9 mouse cellular contexts compared by ENCODE assay signal in genomic region chr6:72232870-72233269, GRCm38 (mm10). TPM values are rescaled to one million over a fixed set of nuclear protein-coding genes. Genes with fewer than 3 reads are reported as not detected.
DNase-seq lines count a peak whose midpoint lies in the region; ATAC-seq and TF ChIP-seq lines count a peak whose summit lies in the region.
"Had no signal": no experiment of that assay in that cellular context is flagged by ENCODE, and none has a peak within 500 bp of the region (broad histone marks: within the 10 kb centered on the region; RNA-seq: fewer than 3 reads in every experiment).

No protein-coding gene starts in this region.

- intact Hi-C loops in heart, postnatal 36 days (cut with DNase I) = loop anchor here (1.0 kb wide), 1 partner anchor 14 kb away; no protein-coding TSS in a partner anchor

- 68% methylated on average over 5 of the region's 5 CpGs for WGBS in heart, postnatal 0 days
- 49% methylated on average over 5 of the region's 5 CpGs for WGBS in forebrain, embryonic 13.5 days
- WGBS in liver, embryonic 11.5 days = 43% methylated on average over 5 of the region's 5 CpGs

- no peak for DNase-seq in heart, postnatal 0 days (ENCODE audit: low spot score)
- DNase-seq in heart, postnatal 36 days = no peak
- no peak for DNase-seq in liver, embryonic 11.5 days (ENCODE audit: low spot score)
- no peak for DNase-seq in ovary, postnatal 10 days (ENCODE audit: low spot score)
- no peak for DNase-seq in c-Kit-positive CD71-positive TER-119-positive erythroid progenitor cells, embryonic 14.5 days (ENCODE audit: low spot score)
- DNase-seq in B cell, adult 2 months = no peak

- no peak overlapping the region for H3K9ac ChIP-seq in heart, postnatal 0 days (replicated peaks; ENCODE audit: low read depth, low read length)
- H3K9ac ChIP-seq in forebrain, embryonic 13.5 days = no peak overlapping the region
- H3K9ac ChIP-seq in liver, embryonic 11.5 days (ENCODE audit: low read depth, low read length) = no peak overlapping the region

- H3K27me3 ChIP-seq in heart, postnatal 0 days (ENCODE audit: control insufficient read depth, insufficient read depth, low read length) = no peaks in the 10 kb centered on the region
- H3K27me3 ChIP-seq in forebrain, embryonic 13.5 days = peaks cover 48% of the 10 kb centered on the region
- peaks cover 83% of the 10 kb centered on the region for H3K27me3 ChIP-seq in liver, embryonic 11.5 days (replicated peaks; ENCODE audit: control insufficient read depth, insufficient read depth, low read length)

- no peak for TF ChIP-seq CTCF in heart, postnatal 0 days (IDR thresholded peaks at IDR 0.05; ENCODE audit: low read depth)

- H3K9me3 ChIP-seq in heart, postnatal 0 days (replicated peaks; ENCODE audit: control insufficient read depth, low read length) = no peaks in the 10 kb centered on the region
- no peaks in the 10 kb centered on the region for H3K9me3 ChIP-seq in forebrain, embryonic 13.5 days (replicated peaks)
- H3K9me3 ChIP-seq in liver, embryonic 11.5 days (ENCODE audit: control insufficient read depth, low read length) = no peaks in the 10 kb centered on the region

- H3K27ac ChIP-seq in heart, postnatal 0 days (ENCODE audit: low read depth) = no peak overlapping the region
- no peak overlapping the region for H3K27ac ChIP-seq in brown adipose tissue, adult 24 weeks (replicated peaks; ENCODE audit: low read depth, low read length)
- no peak overlapping the region for H3K27ac ChIP-seq in forebrain, embryonic 13.5 days
- no peak overlapping the region for H3K27ac ChIP-seq in liver, embryonic 11.5 days (ENCODE audit: low read depth, low read length)

- ATAC-seq in heart, postnatal 0 days (ENCODE audit: insufficient read depth, low read depth) = no peak
- ATAC-seq in forebrain, embryonic 13.5 days = no peak
- no peak for ATAC-seq in liver, embryonic 11.5 days (replicated peaks; ENCODE audit: low FRiP score)

- peaks cover 15% of the 10 kb centered on the region for H3K4me1 ChIP-seq in heart, postnatal 0 days (ENCODE audit: control insufficient read depth, insufficient read depth)
- H3K4me1 ChIP-seq in brown adipose tissue, adult 24 weeks (ENCODE audit: control insufficient read depth, insufficient read depth, insufficient read length, low read length) = peaks cover 13% of the 10 kb centered on the region
- peaks cover 53% of the 10 kb centered on the region for H3K4me1 ChIP-seq in forebrain, embryonic 13.5 days
- 0 out of 2 replicates have a peak, but pooled peaks cover 2% of the 10 kb centered on the region for H3K4me1 ChIP-seq in liver, embryonic 11.5 days (replicated peaks; ENCODE audit: control insufficient read depth, insufficient read depth, low read length)

- H3K36me3 ChIP-seq in heart, postnatal 0 days (replicated peaks; ENCODE audit: control insufficient read depth, insufficient read depth, low read length) = no peaks in the 10 kb centered on the region; the same call in 1 of the 2 replicates
- H3K36me3 ChIP-seq in forebrain, embryonic 13.5 days (ENCODE audit: poor library complexity, severe bottlenecking) = no peaks in the 10 kb centered on the region
- H3K36me3 ChIP-seq in liver, embryonic 11.5 days (ENCODE audit: control insufficient read depth, insufficient read depth, low read length) = no peaks in the 10 kb centered on the region

- H3K4me3 ChIP-seq in heart, postnatal 0 days (ENCODE audit: low read depth, low read length) = peak overlapping the region; percentile 68
- H3K4me3 ChIP-seq in brown adipose tissue, adult 24 weeks (ENCODE audit: insufficient read depth, low read depth, low read length) = peak overlapping the region; percentile 59
- H3K4me3 ChIP-seq in forebrain, embryonic 13.5 days = peak overlapping the region; percentile 60; the same call in 1 of the 2 replicates
- H3K4me3 ChIP-seq in liver, embryonic 11.5 days (ENCODE audit: low read depth, low read length) = no peak overlapping the region

- peak overlapping the region; percentile 95 for H3K4me2 ChIP-seq in heart, postnatal 0 days (ENCODE audit: low read depth, low read length)
- H3K4me2 ChIP-seq in forebrain, embryonic 13.5 days = peak overlapping the region; percentile 100
- H3K4me2 ChIP-seq in liver, embryonic 11.5 days = peak overlapping the region; percentile 83

- no peak for TF ChIP-seq EP300 in heart, postnatal 0 days (IDR thresholded peaks at IDR 0.05; ENCODE audit: low read depth)

RNA-seq across cellular contexts. Expression of gene Atoh8, which starts 2.5 kb away (rescaled TPM):
- total RNA-seq in heart, postnatal 0 days (2014; rRNA removed; ENCODE audit: low replicate concordance) = 4.5 and 14.7 TPM in 2 replicates
- polyA plus RNA-seq in heart, postnatal 0 days (2015; fragmentation: Nextera tagmentation; extraction: Ambion mirVana) = 7.1 and 8.6 TPM in 2 replicates
- 10 to 100 TPM in 1 of 2 experiments, 1 to 10 TPM in 1; 10.0 to 11.4 TPM for total RNA-seq in heart, postnatal 36 days (2021)
- polyA plus RNA-seq in brown adipose tissue, adult 24 weeks (2012; ENCODE audit: insufficient read depth, insufficient read length, missing spikeins) = 1.9 and 4.3 TPM in 2 replicates
- 2.9 and 4.5 TPM in 2 replicates for polyA plus RNA-seq in forebrain, embryonic 13.5 days (2015; fragmentation: Nextera tagmentation; extraction: Ambion mirVana)
- polyA plus RNA-seq in liver, embryonic 11.5 days (2014; fragmentation: Nextera tagmentation; extraction: Ambion mirVana) = 3.1 and 3.4 TPM in 2 replicates
- total RNA-seq: MEL had no signal
